Mouse (Mus musculus) kidney, postnatal 0 days (tissue): ENCODE measurements around the gene Aoc3. TPM values are rescaled to one million over a fixed set of nuclear protein-coding genes. Genes with fewer than 3 reads are reported as not detected.

ENCODE experiments used
- ATAC-seq: fragments of 200-750 bp; cut with Nextera tagmentation; replicated peaks from 2 replicates; pipeline ENCODE4 v1.8.0; 2017; ENCODE audit warnings: low read depth, moderate number of reproducible peaks, moderate TSS enrichment, moderate library complexity; ENCODE audit not compliant: low FRiP score
- DNase-seq: peaks from one replicate; pipeline ENCODE4 v3.0.0-alpha.2; 2016; ENCODE audit warnings: low spot score
- H3K27ac ChIP-seq: fragments of 300-500 bp; sonication (generic); 2 replicates; pipeline ENCODE4 v1.5.1; 2014; ENCODE audit warnings: mild to moderate bottlenecking
- H3K27me3 ChIP-seq: fragments of 300-500 bp; sonication (generic); 2 replicates; pipeline ENCODE4 v1.6.1; 2014; ENCODE audit warnings: low read length, mixed read lengths; ENCODE audit not compliant: insufficient read depth
- H3K36me3 ChIP-seq: fragments of 300-500 bp; sonication (generic); 2 replicates; pipeline ENCODE4 v1.6.1; 2014; ENCODE audit warnings: low read length, mixed read lengths; ENCODE audit not compliant: insufficient read depth
- H3K4me1 ChIP-seq: fragments of 300-500 bp; sonication (generic); replicated peaks from 2 replicates; pipeline ENCODE4 v1.6.1; 2014; ENCODE audit warnings: antibody characterized with exemption, low read length, mixed read lengths; ENCODE audit not compliant: insufficient read depth
- H3K4me2 ChIP-seq: fragments of 300-500 bp; sonication (generic); 2 replicates; pipeline ENCODE4 v1.6.1; 2014; ENCODE audit warnings: mild to moderate bottlenecking, low read length, moderate library complexity, mixed read lengths
- H3K4me3 ChIP-seq: fragments of 300-500 bp; sonication (generic); replicated peaks from 2 replicates; pipeline ENCODE4 v1.5.1; 2014; ENCODE audit warnings: low read depth, low read length
- H3K9ac ChIP-seq: fragments of 300-500 bp; sonication (generic); 2 replicates; pipeline ENCODE4 v1.6.1; 2014; ENCODE audit warnings: low read depth, low read length
- H3K9me3 ChIP-seq: fragments of 300-500 bp; sonication (generic); replicated peaks from 2 replicates; pipeline ENCODE4 v1.6.1; 2016; ENCODE audit warnings: low read length, inconsistent platforms, mixed read lengths
- CTCF ChIP-seq: IDR thresholded peaks from 2 replicates; pipeline ENCODE4 v1.5.1; 2016; ENCODE audit warnings: antibody characterized with exemption, low read depth, mild to moderate bottlenecking, moderate library complexity
- WGBS: fragments of 180-500 bp; shearing (Covaris S2); extraction: QIAGEN DNeasy Blood & Tissue Kit; methylation state at CpG from one replicate; pipeline ENCODE4 v1.1.7; 2014; 5-methylcytosine and 5-hydroxymethylcytosine counted together
- polyA plus RNA-seq: library from polyadenylated mRNA; unstranded; fragments of >200 nt; fragmentation: Nextera tagmentation; extraction: Ambion mirVana; gene quantifications from 2 replicates; pipeline ENCODE4 v1.2.1, GENCODE M21; 2015

Aoc3 gene
- polyA plus RNA-seq, 1 experiment from 2014 or later, result 2.0 TPM

DNA sequence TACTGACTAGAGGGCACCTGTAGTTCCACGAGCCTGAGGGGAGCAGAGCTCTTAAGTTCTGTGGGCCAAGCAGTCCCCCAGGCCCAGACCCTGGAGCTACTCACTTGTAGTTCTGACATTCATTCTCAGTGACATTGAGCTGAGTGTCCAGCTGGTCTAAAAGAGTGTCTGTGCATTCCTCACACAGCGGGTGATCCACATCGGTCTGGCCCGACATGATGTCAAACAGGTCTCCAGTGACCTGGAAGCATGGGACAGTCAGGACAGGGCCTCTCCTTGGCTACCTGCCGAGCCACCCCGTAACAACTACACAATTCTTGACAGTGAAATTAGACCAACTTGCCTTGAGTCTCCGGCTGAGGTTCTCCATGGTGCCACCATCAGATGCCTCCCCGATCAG, 35.2 kb upstream of the Aoc3 start:
- no peak for TF ChIP-seq CTCF
- 97% methylated on average over 8 of the region's 8 CpGs for WGBS
- H3K4me2 ChIP-seq, result no peak overlapping the region
- DNase-seq (no peak), ATAC-seq (no peak)
- H3K27ac ChIP-seq, result no peak overlapping the region
- H3K4me3 ChIP-seq, result no peak overlapping the region
- no peak overlapping the region for H3K9ac ChIP-seq
- H3K27me3 ChIP-seq, result no peaks in the 10 kb centered on the region
- H3K4me1 ChIP-seq, result 0 out of 2 replicates have a peak, but pooled peaks cover under 1% of the 10 kb centered on the region
- H3K9me3 ChIP-seq, result no peaks in the 10 kb centered on the region
- peaks cover 67% of the 10 kb centered on the region for H3K36me3 ChIP-seq

DNA sequence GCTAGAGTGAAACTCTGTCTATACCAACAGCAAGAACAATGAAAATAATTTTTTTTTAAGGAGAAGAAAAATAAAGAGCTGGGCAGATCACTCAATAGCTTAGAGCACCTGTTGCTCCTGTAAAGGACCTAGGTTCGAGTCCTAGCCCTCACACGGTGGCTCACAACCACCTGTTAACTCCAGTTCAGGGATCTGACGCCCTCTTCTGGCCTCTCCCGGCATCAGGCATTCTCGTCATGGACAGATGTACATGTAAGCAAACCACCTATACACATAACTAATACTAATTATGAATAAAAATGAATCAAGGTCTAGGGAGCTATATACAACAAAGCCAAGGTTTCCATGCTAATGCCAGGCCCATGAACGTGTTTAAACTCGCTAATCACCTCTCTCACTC, 29.5 kb upstream of the Aoc3 start:
- H3K9ac ChIP-seq, result peak overlapping the region; percentile 78; the same call in 1 of the 2 replicates
- H3K36me3 ChIP-seq, result peaks cover 26% of the 10 kb centered on the region
- no peaks in the 10 kb centered on the region for H3K9me3 ChIP-seq
- H3K27ac ChIP-seq, result no peak overlapping the region
- peak; percentile 39 for TF ChIP-seq CTCF
- H3K4me1 ChIP-seq, result peaks cover 12% of the 10 kb centered on the region
- peak overlapping the region; percentile 84 for H3K4me2 ChIP-seq
- H3K4me3 ChIP-seq, result peak overlapping the region; percentile 89
- 62% methylated on average over 7 of the region's 7 CpGs for WGBS
- ATAC-seq (no peak), DNase-seq (no peak)
- no peaks in the 10 kb centered on the region for H3K27me3 ChIP-seq

DNA sequence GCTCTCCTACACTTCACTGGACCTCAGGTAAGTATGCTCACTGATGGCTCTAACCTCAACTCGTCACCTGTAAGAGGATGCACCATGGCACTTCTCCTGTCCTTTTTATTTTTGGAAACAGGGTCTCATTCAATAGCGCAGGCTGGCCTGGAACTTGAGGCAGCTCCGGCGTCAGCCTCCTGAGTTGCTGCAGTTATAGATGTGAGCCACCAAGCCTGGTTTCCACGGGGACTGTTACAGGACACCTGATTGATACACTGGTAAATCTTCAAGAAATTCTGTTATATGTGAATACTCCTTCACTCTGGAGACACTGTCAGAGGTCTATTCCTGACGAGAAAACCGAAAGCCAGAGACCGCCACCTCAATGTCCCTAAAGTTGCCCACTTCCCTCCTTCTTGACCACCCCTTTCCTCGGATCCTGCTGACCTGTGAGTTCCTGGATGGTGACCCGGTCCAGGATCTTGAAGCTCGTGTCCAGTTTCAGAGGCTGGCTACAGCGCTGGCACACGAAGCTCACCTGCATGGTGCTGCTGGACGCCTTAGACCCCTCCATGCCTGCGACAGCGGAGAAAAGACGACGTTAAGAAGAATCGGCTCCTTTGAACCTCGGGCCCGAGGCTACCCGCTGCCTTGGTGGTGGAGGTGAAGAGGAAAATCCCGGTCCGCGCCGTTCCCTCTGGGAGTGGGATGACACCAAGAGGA, 29.0 kb upstream of the Aoc3 start:
- H3K9ac ChIP-seq, result peak overlapping the region; percentile 78
- H3K27ac ChIP-seq, result peak overlapping the region; percentile 78
- ATAC-seq, result no peak
- H3K4me2 ChIP-seq, result peak overlapping the region; percentile 84
- 12% methylated on average over 26 of the region's 26 CpGs for WGBS
- H3K9me3 ChIP-seq, result no peaks in the 10 kb centered on the region
- peaks cover 12% of the 10 kb centered on the region for H3K4me1 ChIP-seq
- peaks cover 23% of the 10 kb centered on the region for H3K36me3 ChIP-seq
- no peak for TF ChIP-seq CTCF
- H3K4me3 ChIP-seq, result peak overlapping the region; percentile 89
- no peak for DNase-seq
- H3K27me3 ChIP-seq, result no peaks in the 10 kb centered on the region

DNA sequence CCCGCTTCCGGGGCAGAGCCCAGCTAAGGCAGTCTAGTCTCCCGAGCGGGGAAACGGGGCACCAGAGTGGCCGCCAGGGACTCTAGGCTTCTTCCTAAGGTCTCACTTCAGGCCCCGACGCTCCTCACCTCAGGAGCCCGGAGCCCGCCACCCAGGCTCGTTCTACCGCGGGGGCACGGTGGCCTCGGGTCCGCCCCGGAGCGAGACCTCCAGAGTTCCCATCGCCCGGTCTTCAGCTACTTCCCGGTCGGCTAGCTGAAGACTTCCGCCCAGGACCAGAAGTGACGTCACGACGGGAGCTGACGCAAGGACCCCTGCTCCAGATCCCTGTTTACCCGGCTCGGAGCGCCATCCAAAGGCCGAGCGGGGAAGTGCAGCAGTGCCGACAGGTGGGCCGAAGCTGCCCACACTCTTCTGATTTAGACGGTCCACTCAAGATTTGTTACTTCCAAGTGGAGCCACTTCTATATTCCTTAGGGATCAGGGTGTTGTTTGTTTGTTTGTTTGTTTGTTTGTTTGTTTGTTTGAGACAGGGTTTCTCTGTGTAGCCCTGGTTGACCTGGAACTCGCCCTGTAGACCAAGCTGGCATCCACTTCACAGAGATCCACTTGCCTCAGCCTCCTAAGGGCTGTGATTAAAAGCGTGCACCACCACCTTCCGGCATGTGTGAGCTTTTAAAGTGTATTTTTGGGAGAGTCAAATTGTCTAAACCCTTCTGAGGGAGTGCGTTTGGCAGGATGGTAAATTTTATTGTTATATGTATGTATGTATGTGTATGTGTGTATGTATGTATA, 28.2 kb upstream of the Aoc3 start, which contains the start of gene Becn1:
Becn1 (minus strand) TSS at position 283 of the 795 bp plus-strand sequence.
- peak within 1 kb of the TSS; percentile 84 for H3K4me2 ChIP-seq
- peak within 1 kb of the TSS; percentile 89 for H3K4me3 ChIP-seq
- peak within 1 kb of the TSS; percentile 78 for H3K9ac ChIP-seq
- ATAC-seq (peak; percentile 91), DNase-seq (peak; percentile 97)
- H3K27me3 ChIP-seq, result no peaks in the 10 kb centered on the region
- H3K27ac ChIP-seq, result peak within 1 kb of the TSS; percentile 78
- TF ChIP-seq CTCF, result peak; percentile 97
- peaks cover 12% of the 10 kb centered on the region for H3K4me1 ChIP-seq
- peaks cover 21% of the 10 kb centered on the region for H3K36me3 ChIP-seq
- no peaks in the 10 kb centered on the region for H3K9me3 ChIP-seq
- WGBS, result 6% methylated on average over 39 of the region's 39 CpGs

DNA sequence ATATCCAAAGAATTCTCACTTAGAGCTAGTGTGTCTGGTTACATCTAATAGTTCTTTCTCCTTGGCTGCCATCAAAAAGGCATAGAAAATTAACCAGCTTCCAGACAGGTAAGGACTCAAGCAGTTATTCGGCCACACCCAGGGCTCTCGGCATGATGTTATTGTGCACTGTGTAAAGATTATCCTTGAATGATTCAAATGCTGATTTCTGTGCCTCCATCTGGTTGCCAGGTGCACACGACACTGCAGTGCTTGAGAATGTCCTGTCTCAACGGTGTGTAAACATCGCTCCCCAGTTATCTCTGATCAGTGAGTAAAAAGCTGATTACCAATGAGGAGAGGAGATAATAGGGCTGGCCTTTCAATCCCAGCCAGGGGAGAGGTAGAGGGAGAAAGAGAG, 22.7 kb upstream of the Aoc3 start:
- Histone ChIP-seq H3K4me1 (no peaks in the 10 kb centered on the region), H3K36me3 (no peaks in the 10 kb centered on the region), H3K27me3 (no peaks in the 10 kb centered on the region), H3K4me3 (no peak overlapping the region), H3K27ac (no peak overlapping the region), H3K9ac (no peak overlapping the region), H3K9me3 (no peaks in the 10 kb centered on the region), H3K4me2 (no peak overlapping the region)
- DNase-seq (no peak), ATAC-seq (no peak)
- WGBS, result 44% methylated on average over 5 of the region's 5 CpGs
- TF ChIP-seq CTCF, result no peak

DNA sequence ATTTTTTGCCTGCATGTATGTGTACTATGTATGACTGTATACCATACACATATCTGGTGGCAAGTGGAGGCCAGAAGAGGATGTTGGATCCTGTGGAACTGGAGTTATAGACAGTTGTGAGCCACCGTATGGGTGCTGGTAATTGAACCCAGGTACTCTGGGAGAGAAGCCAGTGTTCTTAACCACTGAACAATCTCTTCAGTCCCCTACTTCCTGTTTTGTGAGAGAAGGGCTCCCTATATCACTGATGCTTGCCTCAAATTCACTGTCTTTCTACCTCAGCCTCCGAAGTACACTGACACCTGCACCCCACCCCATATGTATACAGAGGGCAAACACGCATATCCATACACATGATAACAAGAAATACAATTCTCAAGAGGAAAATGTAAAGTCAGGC, 19.3 kb upstream of the Aoc3 start:
- DNase-seq, result no peak
- Histone ChIP-seq H3K4me1 (no peaks in the 10 kb centered on the region), H3K27ac (no peak overlapping the region), H3K4me2 (no peak overlapping the region), H3K4me3 (no peak overlapping the region), H3K36me3 (no peaks in the 10 kb centered on the region), H3K9ac (no peak overlapping the region), H3K9me3 (no peaks in the 10 kb centered on the region), H3K27me3 (no peaks in the 10 kb centered on the region)
- ATAC-seq, result no peak
- WGBS, result 95% methylated on average over 3 of the region's 3 CpGs
- no peak for TF ChIP-seq CTCF
